Mouse (Mus musculus): ENCODE results near the gene Atp6v0c. TPM values are rescaled to one million over a fixed set of nuclear protein-coding genes. Genes with fewer than 3 reads are reported as not detected.

The Atp6v0c gene
- 19.8 TPM for polyA plus RNA-seq (2014; fragmentation: Illumina TruSeq; extraction: RNeasy Lipid Tissue Mini Kit (QIAGEN cat#74804); ENCODE audit: low read depth, low replicate concordance)

GRCm38 (mm10) chr17:24169317-24170065 is at the start of gene Atp6v0c:
TSS of gene Atp6v0c (minus strand) at chr17:24169702.

GRCm38 (mm10) chr17:24209043-24209915 is 39.8 kb upstream of the Atp6v0c start, which contains the start of gene Ntn3:
TSS of gene Ntn3 (minus strand) at chr17:24209531.

GRCm38 (mm10) chr17:24205284-24205888 is 35.9 kb upstream of the Atp6v0c start, which contains the start of gene Tbc1d24:
TSS of gene Tbc1d24 (minus strand) at chr17:24205562.

GRCm38 (mm10) chr17:24163176-24163962 is 6.1 kb downstream of the Atp6v0c start, which contains the start of gene Amdhd2:
TSS of gene Amdhd2 (minus strand) at chr17:24163766.

GRCm38 (mm10) chr17:24150824-24151223 is 18.7 kb downstream of the Atp6v0c start, which contains the start of gene Pdpk1:
TSS of gene Pdpk1 (minus strand) at chr17:24150924.

Other genes starting within 250 kb of the Atp6v0c start
- gene Sbp, start 228.0 kb downstream of the Atp6v0c start, polyA plus RNA-seq (2014; fragmentation: Illumina TruSeq; extraction: RNeasy Lipid Tissue Mini Kit (QIAGEN cat#74804); ENCODE audit: low read depth, low replicate concordance), result not detected
- gene Sbpl, start 214.4 kb downstream of the Atp6v0c start, polyA plus RNA-seq (2014; fragmentation: Illumina TruSeq; extraction: RNeasy Lipid Tissue Mini Kit (QIAGEN cat#74804); ENCODE audit: low read depth, low replicate concordance), result not detected
- not detected for gene Prss30, start 189.1 kb downstream of the Atp6v0c start, polyA plus RNA-seq (2014; fragmentation: Illumina TruSeq; extraction: RNeasy Lipid Tissue Mini Kit (QIAGEN cat#74804); ENCODE audit: low read depth, low replicate concordance)
- not detected for gene Prss22, start 171.6 kb downstream of the Atp6v0c start, polyA plus RNA-seq (2014; fragmentation: Illumina TruSeq; extraction: RNeasy Lipid Tissue Mini Kit (QIAGEN cat#74804); ENCODE audit: low read depth, low replicate concordance)
- gene Prss27, start 131.6 kb downstream of the Atp6v0c start, polyA plus RNA-seq (2014; fragmentation: Illumina TruSeq; extraction: RNeasy Lipid Tissue Mini Kit (QIAGEN cat#74804); ENCODE audit: low read depth, low replicate concordance), result not detected
- gene Kctd5, start 96.2 kb downstream of the Atp6v0c start, polyA plus RNA-seq (2014; fragmentation: Illumina TruSeq; extraction: RNeasy Lipid Tissue Mini Kit (QIAGEN cat#74804); ENCODE audit: low read depth, low replicate concordance), result 19.6 TPM
- 282 TPM for gene Pdpk1, start 18.8 kb downstream of the Atp6v0c start, polyA plus RNA-seq (2014; fragmentation: Illumina TruSeq; extraction: RNeasy Lipid Tissue Mini Kit (QIAGEN cat#74804); ENCODE audit: low read depth, low replicate concordance)
- gene Amdhd2, start 5.9 kb downstream of the Atp6v0c start, polyA plus RNA-seq (2014; fragmentation: Illumina TruSeq; extraction: RNeasy Lipid Tissue Mini Kit (QIAGEN cat#74804); ENCODE audit: low read depth, low replicate concordance), result 1.1 TPM
- gene Tbc1d24, start 35.9 kb upstream of the Atp6v0c start, polyA plus RNA-seq (2014; fragmentation: Illumina TruSeq; extraction: RNeasy Lipid Tissue Mini Kit (QIAGEN cat#74804); ENCODE audit: low read depth, low replicate concordance), result 3.0 TPM
- gene Ntn3, start 39.8 kb upstream of the Atp6v0c start, polyA plus RNA-seq (2014; fragmentation: Illumina TruSeq; extraction: RNeasy Lipid Tissue Mini Kit (QIAGEN cat#74804); ENCODE audit: low read depth, low replicate concordance), result 0.06 TPM
- 1.2 TPM for gene Tedc2, start 51.1 kb upstream of the Atp6v0c start, polyA plus RNA-seq (2014; fragmentation: Illumina TruSeq; extraction: RNeasy Lipid Tissue Mini Kit (QIAGEN cat#74804); ENCODE audit: low read depth, low replicate concordance)
- gene Ccnf, start 81.8 kb upstream of the Atp6v0c start, polyA plus RNA-seq (2014; fragmentation: Illumina TruSeq; extraction: RNeasy Lipid Tissue Mini Kit (QIAGEN cat#74804); ENCODE audit: low read depth, low replicate concordance), result 5.3 TPM
- gene Abca17, start 181.4 kb upstream of the Atp6v0c start, polyA plus RNA-seq (2014; fragmentation: Illumina TruSeq; extraction: RNeasy Lipid Tissue Mini Kit (QIAGEN cat#74804); ENCODE audit: low read depth, low replicate concordance), result 47.2 TPM
- 0.95 TPM for gene Abca3, start 182.2 kb upstream of the Atp6v0c start, polyA plus RNA-seq (2014; fragmentation: Illumina TruSeq; extraction: RNeasy Lipid Tissue Mini Kit (QIAGEN cat#74804); ENCODE audit: low read depth, low replicate concordance)
- 56.3 TPM for gene Rnps1, start 244.9 kb upstream of the Atp6v0c start, polyA plus RNA-seq (2014; fragmentation: Illumina TruSeq; extraction: RNeasy Lipid Tissue Mini Kit (QIAGEN cat#74804); ENCODE audit: low read depth, low replicate concordance)